In genomic region chr6:85197951-85198350, GRCm38 (mm10) we compare ENCODE assay signal across 23 mouse cellular contexts. TPM values are rescaled to one million over a fixed set of nuclear protein-coding genes. Genes with fewer than 3 reads are reported as not detected.
DNase-seq lines count a peak whose midpoint lies in the region; ATAC-seq lines count a peak whose summit lies in the region.
"Had no signal": no experiment of that assay in that cellular context is flagged by ENCODE, and none has a peak within 500 bp of the region (broad histone marks: within the 10 kb centered on the region; RNA-seq: fewer than 3 reads in every experiment).

No protein-coding gene starts in this region.

- no peak overlapping the region for H3K9ac ChIP-seq in forebrain, embryonic 11.5 days (ENCODE audit: low read length)
- H3K9ac ChIP-seq in forebrain, embryonic 16.5 days (replicated peaks; ENCODE audit: low read depth, low read length): no peak overlapping the region
- H3K9ac ChIP-seq in kidney, embryonic 16.5 days (replicated peaks; ENCODE audit: low read length): no peak overlapping the region
- H3K9ac ChIP-seq in hindbrain, embryonic 11.5 days (ENCODE audit: low read depth, low read length): no peak overlapping the region
- H3K9ac ChIP-seq: embryonic facial prominence, embryonic 12.5 days; heart, embryonic 15.5 days; hindbrain, embryonic 15.5 days had no signal

- peaks cover 27% of the 10 kb centered on the region for H3K27me3 ChIP-seq in forebrain, embryonic 11.5 days (ENCODE audit: control insufficient read depth, insufficient read depth, low read length)
- H3K27me3 ChIP-seq in forebrain, embryonic 16.5 days (replicated peaks; ENCODE audit: control insufficient read depth, insufficient read depth, low read length): no peaks in the 10 kb centered on the region; the same call in none of the 2 replicates
- H3K27me3 ChIP-seq in kidney, embryonic 16.5 days (ENCODE audit: insufficient read depth, low read length): peaks cover 43% of the 10 kb centered on the region
- H3K27me3 ChIP-seq in hindbrain, embryonic 11.5 days (ENCODE audit: control insufficient read depth, insufficient read depth, low read length): peaks cover 30% of the 10 kb centered on the region

- no peak overlapping the region for H3K27ac ChIP-seq in forebrain, embryonic 11.5 days (ENCODE audit: low read depth, low read length)
- H3K27ac ChIP-seq in forebrain, embryonic 16.5 days (ENCODE audit: low read length): no peak overlapping the region
- H3K27ac ChIP-seq in kidney, embryonic 16.5 days (ENCODE audit: low read length): no peak overlapping the region
- no peak overlapping the region for H3K27ac ChIP-seq in hindbrain, embryonic 11.5 days (ENCODE audit: low read depth, low read length)
- H3K27ac ChIP-seq: embryonic facial prominence, embryonic 12.5 days; heart, embryonic 10.5 days; heart, embryonic 15.5 days; hindbrain, embryonic 10.5 days; hindbrain, embryonic 15.5 days had no signal

- no peak overlapping the region for H3K4me3 ChIP-seq in forebrain, embryonic 11.5 days (ENCODE audit: low read depth, low read length)
- no peak overlapping the region for H3K4me3 ChIP-seq in forebrain, embryonic 16.5 days (replicated peaks; ENCODE audit: low read length)
- no peak overlapping the region for H3K4me3 ChIP-seq in kidney, embryonic 16.5 days (ENCODE audit: low read length)
- H3K4me3 ChIP-seq in hindbrain, embryonic 11.5 days (ENCODE audit: low read depth, low read length): no peak overlapping the region
- H3K4me3 ChIP-seq: embryonic facial prominence, embryonic 12.5 days; heart, embryonic 10.5 days; heart, embryonic 15.5 days; hindbrain, embryonic 10.5 days; hindbrain, embryonic 15.5 days had no signal

- peaks cover 6% of the 10 kb centered on the region; the same call in 1 of the 2 replicates for H3K4me1 ChIP-seq in forebrain, embryonic 11.5 days (replicated peaks; ENCODE audit: control insufficient read depth, insufficient read depth, low read length)
- H3K4me1 ChIP-seq in forebrain, embryonic 16.5 days (replicated peaks; ENCODE audit: control insufficient read depth, insufficient read depth, low read length): peaks cover 24% of the 10 kb centered on the region
- H3K4me1 ChIP-seq in kidney, embryonic 16.5 days (ENCODE audit: insufficient read depth, low read length): no peaks in the 10 kb centered on the region
- H3K4me1 ChIP-seq in hindbrain, embryonic 11.5 days (replicated peaks; ENCODE audit: control insufficient read depth, insufficient read depth, low read length): no peaks in the 10 kb centered on the region

- no peak for ATAC-seq in forebrain, embryonic 11.5 days (replicated peaks; ENCODE audit: low FRiP score)
- ATAC-seq in forebrain, embryonic 16.5 days: no peak
- ATAC-seq in kidney, embryonic 16.5 days (ENCODE audit: low FRiP score, low TSS enrichment): no peak
- ATAC-seq in hindbrain, embryonic 11.5 days (ENCODE audit: low FRiP score): no peak
- ATAC-seq: CD4-positive, CD25-positive, alpha-beta regulatory T cell, adult 4 months; forebrain, embryonic 14.5 days had no signal

- H3K9me3 ChIP-seq in forebrain, embryonic 11.5 days (ENCODE audit: control insufficient read depth, low read length): no peaks in the 10 kb centered on the region
- no peaks in the 10 kb centered on the region for H3K9me3 ChIP-seq in forebrain, embryonic 16.5 days (ENCODE audit: control insufficient read depth, low read length)
- no peaks in the 10 kb centered on the region for H3K9me3 ChIP-seq in kidney, embryonic 16.5 days (ENCODE audit: low read length)
- H3K9me3 ChIP-seq in hindbrain, embryonic 11.5 days (ENCODE audit: control insufficient read depth, low read length): no peaks in the 10 kb centered on the region
- H3K9me3 ChIP-seq: embryonic facial prominence, embryonic 12.5 days; G1E; heart, embryonic 10.5 days; heart, embryonic 15.5 days; hindbrain, embryonic 10.5 days; hindbrain, embryonic 15.5 days had no signal

- no peak overlapping the region for H3K4me2 ChIP-seq in forebrain, embryonic 11.5 days (ENCODE audit: low read depth, low read length, severe bottlenecking)
- no peak overlapping the region for H3K4me2 ChIP-seq in forebrain, embryonic 16.5 days (ENCODE audit: low read length)
- H3K4me2 ChIP-seq in kidney, embryonic 16.5 days (replicated peaks; ENCODE audit: low read depth, low read length): no peak overlapping the region
- H3K4me2 ChIP-seq in hindbrain, embryonic 11.5 days (replicated peaks; ENCODE audit: low read depth, low read length): no peak overlapping the region
- H3K4me2 ChIP-seq: embryonic facial prominence, embryonic 12.5 days; heart, embryonic 15.5 days; hindbrain, embryonic 15.5 days had no signal

- intact Hi-C loops in gastrocnemius, postnatal 36 days (cut with DNase I): no loop called here

- H3K36me3 ChIP-seq in forebrain, embryonic 11.5 days (ENCODE audit: control insufficient read depth, insufficient read depth, low read length): no peaks in the 10 kb centered on the region; the same call in 1 of the 2 replicates
- no peaks in the 10 kb centered on the region for H3K36me3 ChIP-seq in forebrain, embryonic 16.5 days (ENCODE audit: control insufficient read depth, insufficient read depth)
- H3K36me3 ChIP-seq in kidney, embryonic 16.5 days (ENCODE audit: insufficient read depth, low read length): no peaks in the 10 kb centered on the region
- H3K36me3 ChIP-seq in hindbrain, embryonic 11.5 days (ENCODE audit: control insufficient read depth, insufficient read depth, low read length): no peaks in the 10 kb centered on the region
- H3K36me3 ChIP-seq: embryonic facial prominence, embryonic 12.5 days; G1E; heart, embryonic 10.5 days; heart, embryonic 15.5 days; hindbrain, embryonic 10.5 days; hindbrain, embryonic 15.5 days had no signal

- DNase-seq in forebrain, embryonic 11.5 days (ENCODE audit: low spot score): peak; percentile 45
- peak; percentile 57 for DNase-seq in kidney, adult 18-20 months
- peak; percentile 37 for DNase-seq in kidney, postnatal 10 days
- DNase-seq in gastrocnemius, postnatal 36 days: no peak
- DNase-seq in hindbrain, embryonic 11.5 days (ENCODE audit: low spot score): no peak
- DNase-seq: adrenal gland, postnatal 14 days; B cell, adult 2 months; cerebellum, adult 11-12 months; cerebellum, adult 9-10 months; heart, adult 18-20 months had no signal

- 79% methylated on average over 2 of the region's 2 CpGs for WGBS in forebrain, embryonic 11.5 days
- WGBS in forebrain, embryonic 16.5 days: 48% methylated on average over 2 of the region's 2 CpGs
- 65% methylated on average over 2 of the region's 2 CpGs for WGBS in kidney, embryonic 16.5 days
- WGBS in hindbrain, embryonic 11.5 days: 66% methylated on average over 2 of the region's 2 CpGs

RNA-seq across cellular contexts. Expression of gene Emx1, which starts 10.7 kb away (rescaled TPM):
- polyA plus RNA-seq in forebrain, embryonic 11.5 days (2014; fragmentation: Nextera tagmentation; extraction: Ambion mirVana): 63.5 and 67.2 TPM in 2 replicates
- 57.5 and 59.7 TPM in 2 replicates for polyA plus RNA-seq in forebrain, embryonic 16.5 days (2015; fragmentation: Nextera tagmentation; extraction: Ambion mirVana)
- 17.9 and 19.7 TPM in 2 replicates for polyA plus RNA-seq in kidney, embryonic 16.5 days (2015; fragmentation: Nextera tagmentation; extraction: Ambion mirVana)
- total RNA-seq in gastrocnemius, postnatal 36 days (2021): not detected
- polyA plus RNA-seq in hindbrain, embryonic 11.5 days (2014; fragmentation: Nextera tagmentation; extraction: Ambion mirVana): 0.13 TPM in 1 of 2 replicates, not detected in the other
- total RNA-seq: adrenal gland, postnatal 14 days; G1E; gastrocnemius, adult 8-10 months; gastrocnemius, postnatal 4 days; heart, adult 18-20 months; heart, postnatal 25 days had no signal
- polyA plus RNA-seq: CD4-positive, CD25-positive, alpha-beta regulatory T cell, adult 4 months; G1E; heart, embryonic 15.5 days had no signal

Comparison
In these comparisons a context has a peak if more than half of its experiments do, and no peak if none do; other contexts are left out.
1. DNase-seq: peak in forebrain, embryonic 11.5 days (single experiment), kidney, adult 18-20 months (single experiment) and kidney, postnatal 10 days (single experiment); none in gastrocnemius, postnatal 36 days (0 of 2) and hindbrain, embryonic 11.5 days (single experiment).
2. RNA of gene Emx1, which starts 10.7 kb away (polyA plus RNA-seq): 63.5 to 67.2 TPM in forebrain, embryonic 11.5 days, 57.5 to 59.7 TPM in forebrain, embryonic 16.5 days and 17.9 to 19.7 TPM in kidney, embryonic 16.5 days; 0.13 TPM in hindbrain, embryonic 11.5 days; every median in the first group is over 10 times any median in the second.